Mouse (Mus musculus) myocyte (in vitro differentiated cells): Measurements from ENCODE around the gene Gm21820. TPM values are rescaled to one million over a fixed set of nuclear protein-coding genes. Genes with fewer than 3 reads are reported as not detected.
"Not testable (repeated sequence)": the region's sequence is repeated elsewhere in the genome, so short reads cannot be mapped to it uniquely, and the experiment has no call there.

Experiments
- H3K27me3 ChIP-seq: one replicate; pipeline ENCODE4 v1.6.1; 2011; ENCODE audit not compliant: control insufficient read depth, insufficient read depth, insufficient read length
- H3K36me3 ChIP-seq: one replicate; pipeline ENCODE4 v1.6.1; 2011; ENCODE audit not compliant: control insufficient read depth, insufficient read depth
- H3K4me2 ChIP-seq: one replicate; pipeline ENCODE4 v1.6.1; 2011; ENCODE audit warnings: low read depth, control low read depth
- H3K4me3 ChIP-seq: one replicate; pipeline ENCODE4 v1.5.1; 2011; ENCODE audit warnings: mild to moderate bottlenecking, control low read depth, moderate library complexity
- H3K79me2 ChIP-seq: one replicate; pipeline ENCODE4 v1.6.1; 2011; ENCODE audit not compliant: control insufficient read depth, insufficient read depth
- H3ac ChIP-seq: one replicate; pipeline ENCODE4 v1.6.1; 2011; ENCODE audit not compliant: control insufficient read depth, insufficient read length
- polyA plus RNA-seq: library from polyadenylated mRNA; unstranded; fragments of >200 nt; fragmentation: generic; extraction: Trizol; gene quantifications from one replicate; pipeline ENCODE4 v1.2.1, GENCODE M21; 2012; ENCODE audit warnings: missing spikeins

Gene Gm21820
- not detected for polyA plus RNA-seq

DNA sequence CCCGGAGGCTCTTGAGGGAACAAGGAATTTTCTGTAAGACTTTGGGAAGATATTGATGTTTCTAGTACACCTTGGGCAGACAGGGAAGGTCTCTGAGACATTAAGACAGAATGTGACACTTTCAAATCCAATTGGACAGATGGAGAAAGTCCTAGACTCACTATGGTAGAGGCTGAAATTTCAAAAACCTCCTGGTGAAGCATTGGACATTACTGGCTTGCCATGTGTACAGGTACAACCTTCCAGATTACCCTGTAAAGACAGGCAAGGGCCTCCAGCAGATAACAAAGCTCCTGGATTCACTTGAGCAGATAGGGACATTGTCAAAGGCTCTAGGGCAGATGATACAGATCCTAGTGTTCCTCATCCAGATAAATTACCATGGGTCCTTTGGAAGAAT, at the start of gene Gm21820:
Gene Gm21820 (minus strand): TSS at position 101 of the 400 bp plus-strand sequence.
- H3K27me3 ChIP-seq, H3K36me3 ChIP-seq, H3K4me3 ChIP-seq, H3ac ChIP-seq, H3K4me2 ChIP-seq, H3K79me2 ChIP-seq: not testable (repeated sequence)

Other genes starting within 250 kb of the Gm21820 start
- gene Gm20918, start 205.5 kb downstream of the Gm21820 start, polyA plus RNA-seq, result not detected